Mouse (Mus musculus) kidney, embryonic 14.5 days (tissue): ENCODE measurements around the gene Slc16a13. TPM values are rescaled to one million over a fixed set of nuclear protein-coding genes. Genes with fewer than 3 reads are reported as not detected.

Source experiments
- ATAC-seq: fragments of 200-750 bp; cut with Nextera tagmentation; 2 replicates; pipeline ENCODE4 v1.8.0; 2017; ENCODE audit warnings: moderate number of reproducible peaks, mild to moderate bottlenecking, moderate TSS enrichment, moderate library complexity; ENCODE audit not compliant: low FRiP score, low TSS enrichment
- H3K27ac ChIP-seq: fragments of 300-500 bp; sonication (generic); 2 replicates; pipeline ENCODE4 v1.5.1; 2014; ENCODE audit warnings: low read depth, mild to moderate bottlenecking, low read length, moderate library complexity, mixed read lengths
- H3K27me3 ChIP-seq: fragments of 300-500 bp; sonication (generic); 2 replicates; pipeline ENCODE4 v1.6.1; 2014; ENCODE audit warnings: mild to moderate bottlenecking, low read length; ENCODE audit not compliant: control insufficient read depth, insufficient read depth
- H3K36me3 ChIP-seq: fragments of 300-500 bp; sonication (generic); 2 replicates; pipeline ENCODE4 v1.6.1; 2014; ENCODE audit warnings: low read length, mixed read lengths; ENCODE audit not compliant: control insufficient read depth, insufficient read depth
- H3K4me1 ChIP-seq: fragments of 300-500 bp; sonication (generic); 2 replicates; pipeline ENCODE4 v1.6.1; 2014; ENCODE audit warnings: low read length, mixed read lengths; ENCODE audit not compliant: control insufficient read depth, insufficient read depth
- H3K4me2 ChIP-seq: fragments of 300-500 bp; sonication (generic); replicated peaks from 2 replicates; pipeline ENCODE4 v1.6.1; 2014; ENCODE audit warnings: low read depth, mild to moderate bottlenecking, low read length
- H3K4me3 ChIP-seq: fragments of 300-500 bp; sonication (generic); 2 replicates; pipeline ENCODE4 v1.5.1; 2014; ENCODE audit warnings: mild to moderate bottlenecking, low read length
- H3K9ac ChIP-seq: fragments of 300-500 bp; sonication (generic); 2 replicates; pipeline ENCODE4 v1.6.1; 2014; ENCODE audit warnings: low read depth, mild to moderate bottlenecking, low read length, moderate library complexity
- H3K9me3 ChIP-seq: fragments of 300-500 bp; sonication (generic); 2 replicates; pipeline ENCODE4 v1.6.1; 2016; ENCODE audit warnings: low read length; ENCODE audit not compliant: control insufficient read depth
- WGBS: fragments of 180-500 bp; shearing (Covaris S2); extraction: QIAGEN DNeasy Blood & Tissue Kit; methylation state at CpG from one replicate; pipeline ENCODE4 v1.1.7; 2014; 5-methylcytosine and 5-hydroxymethylcytosine counted together
- polyA plus RNA-seq: library from polyadenylated mRNA; unstranded; fragments of >200 nt; fragmentation: Nextera tagmentation; extraction: Ambion mirVana; gene quantifications from 2 replicates; pipeline ENCODE4 v1.2.1, GENCODE M21; 2014

Gene Slc16a13
- polyA plus RNA-seq: 8.4 and 14.2 TPM in 2 replicates

- no peaks in the 10 kb centered on the region for H3K36me3 ChIP-seq
- peak within 1 kb of the TSS; percentile 90 for H3K4me2 ChIP-seq
- H3K27ac ChIP-seq: peak within 1 kb of the TSS; percentile 72
- H3K27me3 ChIP-seq: peaks cover 18% of the 10 kb centered on the region
- H3K4me3 ChIP-seq: peak within 1 kb of the TSS; percentile 48
- no peaks in the 10 kb centered on the region for H3K9me3 ChIP-seq
- WGBS: 0% methylated on average over 28 of the region's 28 CpGs
- H3K9ac ChIP-seq: peak within 1 kb of the TSS; percentile 79
- peak; percentile 92 for ATAC-seq
- H3K4me1 ChIP-seq: no peaks in the 10 kb centered on the region
These were observed at the start of gene Slc16a13 for GRCm38 (mm10) chr11:70220731-70221602. Gene Slc16a13 (minus strand): TSS chr11:70221064.

GRCm38 (mm10) chr11:70266405-70266804 lies 45.5 kb upstream of the Slc16a13 start:
- no peak for ATAC-seq

DNA sequence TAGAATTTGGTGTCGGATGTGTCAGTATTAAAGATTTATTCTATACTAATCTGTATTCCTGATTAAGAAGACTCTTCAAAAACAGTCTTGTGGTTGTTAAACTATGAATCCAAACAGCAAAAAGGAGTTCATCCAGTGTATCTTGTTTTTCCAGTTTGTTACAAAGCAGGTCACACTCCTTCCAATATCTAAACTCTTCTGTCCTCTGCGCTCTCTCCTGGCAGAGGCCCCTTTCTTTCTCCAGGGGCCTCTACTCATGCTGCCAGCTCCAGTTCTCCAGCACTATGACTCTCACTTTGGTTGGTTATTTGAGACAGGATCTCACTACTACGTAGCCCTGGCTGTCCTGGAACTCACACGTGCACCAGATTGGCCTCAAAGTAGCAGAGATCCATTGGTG lies 45.0 kb upstream of the Slc16a13 start:
- no peak for ATAC-seq
- Histone ChIP-seq H3K4me3 (no peak overlapping the region), H3K9ac (no peak overlapping the region), H3K27me3 (no peaks in the 10 kb centered on the region), H3K4me1 (no peaks in the 10 kb centered on the region), H3K27ac (no peak overlapping the region), H3K4me2 (no peak overlapping the region), H3K9me3 (no peaks in the 10 kb centered on the region), H3K36me3 (no peaks in the 10 kb centered on the region)
- WGBS: 67% methylated on average over 4 of the region's 4 CpGs

More at GRCm38 (mm10) chr11:70266405-70266804, 45.5 kb upstream of the Slc16a13 start:
- H3K27me3 ChIP-seq: no peaks in the 10 kb centered on the region
- no peaks in the 10 kb centered on the region for H3K36me3 ChIP-seq
- no peaks in the 10 kb centered on the region for H3K9me3 ChIP-seq
- no peak overlapping the region for H3K9ac ChIP-seq
- no peak overlapping the region for H3K27ac ChIP-seq
- WGBS: 89% methylated on average over 1 of the region's 1 CpGs
- H3K4me1 ChIP-seq: no peaks in the 10 kb centered on the region
- no peak overlapping the region for H3K4me3 ChIP-seq
- no peak overlapping the region for H3K4me2 ChIP-seq

DNA sequence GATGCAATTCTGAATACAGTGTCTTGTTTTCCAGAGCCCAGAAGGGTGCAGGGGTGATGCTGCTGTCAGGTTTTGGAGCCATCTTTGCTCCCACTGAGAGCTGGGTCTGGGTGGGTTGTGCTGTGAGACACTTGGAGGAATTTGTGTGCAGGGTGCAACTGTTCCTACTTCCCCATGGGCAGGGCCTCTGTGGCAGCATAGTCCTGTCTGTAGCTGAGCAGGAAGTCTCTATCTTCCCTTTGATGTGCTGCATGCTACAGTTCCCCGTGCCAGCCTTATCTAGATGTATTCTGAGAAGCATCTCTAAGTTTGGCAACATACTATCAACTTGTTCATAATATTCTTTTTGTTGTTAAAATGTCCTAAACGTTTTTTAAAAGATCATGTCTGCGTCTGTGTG lies 44.4 kb upstream of the Slc16a13 start:
- H3K9ac ChIP-seq: no peak overlapping the region
- H3K27ac ChIP-seq: no peak overlapping the region
- no peaks in the 10 kb centered on the region for H3K4me1 ChIP-seq
- no peaks in the 10 kb centered on the region for H3K27me3 ChIP-seq
- no peak overlapping the region for H3K4me3 ChIP-seq
- no peak overlapping the region for H3K4me2 ChIP-seq
- H3K36me3 ChIP-seq: no peaks in the 10 kb centered on the region
- H3K9me3 ChIP-seq: no peaks in the 10 kb centered on the region
- WGBS: 63% methylated on average over 3 of the region's 3 CpGs
- ATAC-seq: no peak

- Histone ChIP-seq H3K4me1 (no peaks in the 10 kb centered on the region), H3K4me3 (no peak overlapping the region), H3K27ac (no peak overlapping the region), H3K9ac (no peak overlapping the region), H3K9me3 (no peaks in the 10 kb centered on the region), H3K27me3 (peaks cover 14% of the 10 kb centered on the region), H3K4me2 (no peak overlapping the region), H3K36me3 (no peaks in the 10 kb centered on the region)
- no peak for ATAC-seq
- WGBS: 96% methylated on average over 4 of the region's 4 CpGs
These were observed 38.2 kb upstream of the Slc16a13 start for GRCm38 (mm10) chr11:70259035-70259434.

- Histone ChIP-seq H3K27ac (no peak within 1 kb of the TSS), H3K9me3 (no peaks in the 10 kb centered on the region), H3K4me3 (peak within 1 kb of the TSS; percentile 32), H3K27me3 (peaks cover 39% of the 10 kb centered on the region), H3K36me3 (no peaks in the 10 kb centered on the region), H3K4me2 (peak within 1 kb of the TSS; percentile 50), H3K4me1 (no peaks in the 10 kb centered on the region), H3K9ac (no peak within 1 kb of the TSS)
- 1% methylated on average over 25 of the region's 25 CpGs for WGBS
- ATAC-seq: peak; percentile 72
These were observed 34.2 kb upstream of the Slc16a13 start, which contains the start of gene Alox12 for GRCm38 (mm10) chr11:70254931-70255531. Gene Alox12 (minus strand): TSS chr11:70255353.

DNA sequence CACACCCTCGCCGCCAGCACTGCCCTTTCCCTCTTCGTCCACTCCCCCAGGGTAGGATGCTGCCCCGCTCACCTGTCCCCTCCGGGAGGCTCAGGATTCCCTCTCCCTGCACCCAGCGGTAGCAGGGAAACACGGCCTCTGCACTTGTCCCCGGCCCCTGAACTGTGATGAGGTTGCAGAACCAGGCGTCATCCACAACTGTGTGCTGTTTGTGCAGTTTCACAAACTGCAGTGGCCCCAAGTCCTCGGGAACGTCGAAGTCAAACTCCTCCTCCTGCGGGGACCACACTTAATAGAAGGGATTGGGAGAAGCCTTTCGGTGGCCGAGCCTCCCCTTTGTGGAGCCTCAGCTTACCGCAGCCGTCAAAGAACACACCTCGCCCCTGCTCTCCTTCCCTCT lies 33.5 kb upstream of the Slc16a13 start:
- Histone ChIP-seq H3K4me1 (no peaks in the 10 kb centered on the region), H3K9ac (no peak overlapping the region), H3K36me3 (no peaks in the 10 kb centered on the region), H3K9me3 (no peaks in the 10 kb centered on the region), H3K4me3 (peak overlapping the region; percentile 32), H3K27ac (no peak overlapping the region), H3K4me2 (peak overlapping the region; percentile 50), H3K27me3 (peaks cover 43% of the 10 kb centered on the region)
- peak; percentile 24; the same call in 1 of the 2 replicates for ATAC-seq
- WGBS: 2% methylated on average over 18 of the region's 18 CpGs

DNA sequence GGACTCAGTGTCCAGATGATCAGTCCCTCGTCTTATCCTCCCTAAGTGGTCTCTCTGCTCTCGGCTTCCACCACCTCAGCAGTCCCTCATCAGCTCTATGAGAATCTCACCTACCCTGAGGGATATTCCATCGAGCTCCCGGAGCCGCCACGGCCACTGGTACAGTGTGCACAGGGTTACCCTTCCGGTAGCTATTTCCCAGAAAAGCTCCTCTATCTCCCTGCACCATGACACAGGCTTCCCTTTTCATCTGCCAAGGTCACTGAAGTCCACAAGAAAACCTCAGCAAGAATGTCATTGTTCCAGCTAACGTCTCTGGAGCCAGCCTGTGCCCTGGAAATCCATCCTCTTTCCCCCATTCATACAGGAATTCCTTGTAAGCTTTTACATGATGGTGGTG lies 31.0 kb upstream of the Slc16a13 start:
- Histone ChIP-seq H3K4me2 (no peak overlapping the region), H3K36me3 (no peaks in the 10 kb centered on the region), H3K9me3 (no peaks in the 10 kb centered on the region), H3K27me3 (peaks cover 45% of the 10 kb centered on the region), H3K27ac (no peak overlapping the region), H3K9ac (no peak overlapping the region), H3K4me3 (no peak overlapping the region), H3K4me1 (no peaks in the 10 kb centered on the region)
- ATAC-seq: no peak
- WGBS: 76% methylated on average over 8 of the region's 8 CpGs

DNA sequence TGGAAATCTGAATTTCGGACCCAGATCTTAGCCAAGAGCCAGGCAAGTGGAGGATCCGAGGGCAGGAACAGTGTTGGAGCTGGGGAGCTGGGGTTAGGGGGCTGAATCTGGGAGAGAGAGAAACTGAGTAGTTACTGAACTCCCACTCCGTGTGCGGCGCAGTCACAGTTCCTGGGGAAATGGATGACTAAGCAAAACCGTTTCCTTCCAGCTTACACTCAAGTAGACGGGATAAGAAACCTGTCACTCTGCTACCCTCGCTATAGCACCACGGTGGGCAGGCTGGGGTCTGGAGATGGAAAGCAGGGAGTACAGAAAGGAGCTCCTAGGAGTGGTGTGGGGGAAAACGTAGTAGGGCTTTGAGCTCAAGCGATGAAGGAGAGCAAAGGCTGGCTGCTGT lies 29.3 kb upstream of the Slc16a13 start:
- Histone ChIP-seq H3K27ac (no peak overlapping the region), H3K4me3 (no peak overlapping the region), H3K9me3 (no peaks in the 10 kb centered on the region), H3K27me3 (peaks cover 45% of the 10 kb centered on the region), H3K36me3 (no peaks in the 10 kb centered on the region), H3K4me2 (no peak overlapping the region), H3K4me1 (no peaks in the 10 kb centered on the region), H3K9ac (no peak overlapping the region)
- ATAC-seq: no peak
- 66% methylated on average over 11 of the region's 11 CpGs for WGBS
